Mouse (Mus musculus) limb, embryonic 15.5 days (tissue): Measurements from ENCODE around the gene Rasgef1b. TPM values are rescaled to one million over a fixed set of nuclear protein-coding genes. Genes with fewer than 3 reads are reported as not detected.

Experiments used
- ATAC-seq: fragments of 200-750 bp; cut with Nextera tagmentation; 2 replicates; pipeline ENCODE4 v1.8.0; 2017; ENCODE audit warnings: low read depth, moderate TSS enrichment; ENCODE audit not compliant: insufficient number of reproducible peaks, low FRiP score, low TSS enrichment
- H3K27ac ChIP-seq: fragments of 300-500 bp; sonication (generic); 2 replicates; pipeline ENCODE4 v1.5.1; 2015; ENCODE audit warnings: moderate library complexity, mild to moderate bottlenecking, inconsistent platforms
- H3K27me3 ChIP-seq: fragments of 300-500 bp; sonication (generic); 2 replicates; pipeline ENCODE4 v1.6.1; 2015; ENCODE audit warnings: inconsistent platforms
- H3K36me3 ChIP-seq: fragments of 300-500 bp; sonication (generic); 2 replicates; pipeline ENCODE4 v1.6.1; 2015; ENCODE audit warnings: inconsistent platforms
- H3K4me1 ChIP-seq: fragments of 300-500 bp; sonication (generic); 2 replicates; pipeline ENCODE4 v1.6.1; 2015; ENCODE audit warnings: inconsistent platforms
- H3K4me2 ChIP-seq: fragments of 300-500 bp; sonication (generic); 2 replicates; pipeline ENCODE4 v1.6.1; 2015; ENCODE audit warnings: mild to moderate bottlenecking, inconsistent platforms
- H3K4me3 ChIP-seq: fragments of 300-500 bp; sonication (generic); 2 replicates; pipeline ENCODE4 v1.5.1; 2015; ENCODE audit warnings: mild to moderate bottlenecking, inconsistent platforms
- H3K9ac ChIP-seq: fragments of 300-500 bp; sonication (generic); 2 replicates; pipeline ENCODE4 v1.6.1; 2015; ENCODE audit warnings: inconsistent platforms
- H3K9me3 ChIP-seq: fragments of 300-500 bp; sonication (generic); 2 replicates; pipeline ENCODE4 v1.6.1; 2016; ENCODE audit warnings: inconsistent platforms
- WGBS: fragments of 180-500 bp; shearing (Covaris S2); methylation state at CpG from one replicate; pipeline ENCODE4 v1.1.7; 2015; 5-methylcytosine and 5-hydroxymethylcytosine counted together
- polyA plus RNA-seq: library from polyadenylated mRNA; unstranded; fragments of >200 nt; fragmentation: Nextera tagmentation; extraction: Ambion mirVana; gene quantifications from 2 replicates; pipeline ENCODE4 v1.2.1, GENCODE M21; 2015

The Rasgef1b gene
- 8.6 and 8.8 TPM in 2 replicates for polyA plus RNA-seq

DNA sequence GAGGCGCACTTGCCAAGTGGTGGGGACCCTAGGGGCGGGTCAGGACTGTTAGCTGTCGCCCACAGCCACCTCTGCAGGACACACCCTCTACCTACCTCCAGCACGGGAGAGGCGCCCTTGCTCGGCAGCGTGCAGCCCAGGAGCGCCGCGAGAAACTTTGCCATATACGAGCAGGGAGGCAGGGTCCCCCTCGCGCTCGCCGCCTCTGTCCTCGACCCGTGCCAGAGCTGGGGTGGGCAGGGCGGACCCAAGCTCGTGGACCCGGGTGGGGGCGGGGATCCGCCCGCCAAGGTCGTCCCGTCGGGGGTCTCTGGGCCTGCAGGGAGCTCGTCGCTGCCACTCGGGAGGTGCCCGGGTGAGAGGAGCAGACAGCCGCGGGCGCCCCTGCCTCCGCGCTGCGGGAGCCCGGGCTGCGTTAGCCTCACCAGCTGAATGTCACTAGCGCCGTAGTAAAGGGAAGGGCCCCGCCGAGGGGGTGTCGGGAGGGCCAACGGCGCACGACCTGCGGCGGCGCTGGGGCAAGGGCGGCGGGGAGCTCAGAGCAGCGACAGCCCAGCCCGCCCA, at the start of gene Rasgef1b:
Gene Rasgef1b (minus strand): TSS at position 417 of the 564 bp plus-strand sequence.
- H3K27ac ChIP-seq = peak within 1 kb of the TSS; percentile 57

DNA sequence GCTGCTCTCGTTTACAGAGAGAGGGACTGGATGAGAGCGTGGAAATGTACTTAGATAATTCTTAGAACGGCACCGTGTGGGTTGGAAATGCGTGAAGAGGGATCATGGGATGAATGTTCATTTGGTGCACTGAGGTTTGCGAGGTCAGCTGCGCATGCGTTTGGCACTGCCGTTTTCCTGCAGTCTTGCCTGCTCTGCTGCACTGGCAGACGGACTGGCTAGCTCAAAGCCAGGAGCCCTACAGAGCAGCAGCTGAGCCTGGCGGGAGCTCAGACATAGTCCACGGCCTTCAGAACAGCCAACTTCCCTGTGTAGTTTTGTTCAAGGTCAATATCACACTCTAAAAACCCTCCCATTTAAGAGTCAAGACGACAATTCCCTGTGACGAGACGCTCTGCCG, 46.5 kb upstream of the Rasgef1b start:
- no peak for ATAC-seq
- Histone ChIP-seq H3K4me2 (no peak overlapping the region), H3K36me3 (no peaks in the 10 kb centered on the region), H3K9me3 (no peaks in the 10 kb centered on the region), H3K27ac (no peak overlapping the region), H3K4me3 (no peak overlapping the region), H3K27me3 (no peaks in the 10 kb centered on the region), H3K4me1 (no peaks in the 10 kb centered on the region), H3K9ac (no peak overlapping the region)
- 71% methylated on average over 16 of the region's 16 CpGs for WGBS

More for the DNA sequence above, at the start of gene Rasgef1b:
- H3K36me3 ChIP-seq = no peaks in the 10 kb centered on the region
- H3K9me3 ChIP-seq = no peaks in the 10 kb centered on the region
- peaks cover 4% of the 10 kb centered on the region for H3K27me3 ChIP-seq
- H3K4me2 ChIP-seq = peak within 1 kb of the TSS; percentile 99
- peak within 1 kb of the TSS; percentile 65 for H3K4me3 ChIP-seq
- under 1% methylated on average over 39 of the region's 53 CpGs for WGBS
- H3K4me1 ChIP-seq = peaks cover 16% of the 10 kb centered on the region
- peak within 1 kb of the TSS; percentile 47 for H3K9ac ChIP-seq
- peak; percentile 73 for ATAC-seq

DNA sequence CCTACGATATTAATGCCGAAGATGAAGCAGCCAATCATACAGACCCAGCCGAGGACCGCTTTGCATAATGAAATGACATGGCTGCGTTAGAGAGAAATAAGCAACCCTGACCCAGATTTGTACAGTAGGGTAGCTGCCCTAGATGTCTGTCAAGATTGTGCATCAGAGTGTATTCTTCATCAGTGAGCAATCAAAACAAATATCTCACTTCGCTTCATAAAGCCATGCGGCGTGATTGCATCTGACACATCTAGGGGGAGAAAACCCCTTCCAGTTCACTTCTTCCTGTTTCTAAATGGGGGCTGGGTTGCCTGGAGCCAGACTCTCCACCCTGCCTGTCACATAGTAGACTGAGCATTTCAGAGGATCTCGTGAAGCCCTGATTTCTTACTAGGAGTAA, 44.4 kb upstream of the Rasgef1b start:
- Histone ChIP-seq H3K9me3 (no peaks in the 10 kb centered on the region), H3K27ac (no peak overlapping the region), H3K4me3 (no peak overlapping the region), H3K4me2 (no peak overlapping the region), H3K4me1 (no peaks in the 10 kb centered on the region), H3K27me3 (no peaks in the 10 kb centered on the region), H3K9ac (no peak overlapping the region), H3K36me3 (no peaks in the 10 kb centered on the region)
- no peak for ATAC-seq
- WGBS = 82% methylated on average over 9 of the region's 9 CpGs

DNA sequence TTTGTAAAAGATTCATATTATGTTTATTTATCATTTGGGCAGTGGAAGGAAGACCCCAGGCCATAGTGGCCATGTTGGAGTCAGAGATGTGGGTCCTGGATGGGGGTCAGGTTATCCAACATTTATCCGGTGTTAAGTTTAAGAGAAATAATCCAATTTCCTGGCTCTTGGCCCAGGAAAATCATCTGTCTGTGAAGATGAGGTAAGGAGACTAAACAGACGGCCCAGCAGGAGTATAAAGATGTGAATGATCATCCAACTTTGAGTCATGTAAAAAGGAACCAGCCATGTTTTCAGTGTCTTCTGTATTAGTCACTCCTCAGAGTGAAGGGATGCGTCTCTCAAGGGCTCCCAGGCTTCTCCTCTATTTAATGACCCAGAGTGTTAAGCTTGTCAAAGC, 35.4 kb upstream of the Rasgef1b start:
- Histone ChIP-seq H3K36me3 (no peaks in the 10 kb centered on the region), H3K4me1 (no peaks in the 10 kb centered on the region), H3K4me3 (no peak overlapping the region), H3K9me3 (no peaks in the 10 kb centered on the region), H3K27me3 (no peaks in the 10 kb centered on the region), H3K4me2 (no peak overlapping the region), H3K27ac (no peak overlapping the region), H3K9ac (no peak overlapping the region)
- ATAC-seq = no peak
- WGBS = 71% methylated on average over 3 of the region's 3 CpGs

DNA sequence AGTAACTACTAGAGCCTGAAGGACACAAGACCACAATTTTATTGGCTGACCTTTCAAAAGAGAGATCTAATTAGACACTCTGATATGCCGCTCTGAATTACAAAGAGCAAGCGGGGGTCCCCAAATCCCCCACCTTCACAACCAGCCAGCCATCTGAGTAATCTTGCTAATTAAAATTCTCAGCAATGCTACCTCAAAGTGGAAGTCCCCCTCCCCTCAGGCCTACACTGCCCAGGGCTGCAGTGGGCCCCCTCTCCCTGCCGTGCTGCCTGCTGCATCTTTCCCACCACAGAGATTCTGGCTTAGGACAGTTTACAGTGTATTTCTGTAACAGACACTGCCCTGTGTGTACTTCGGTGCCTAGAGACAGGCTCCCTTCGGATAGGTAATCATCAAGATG, 30.0 kb upstream of the Rasgef1b start:
- no peak overlapping the region for H3K27ac ChIP-seq
- H3K27me3 ChIP-seq = no peaks in the 10 kb centered on the region
- H3K9ac ChIP-seq = no peak overlapping the region
- no peaks in the 10 kb centered on the region for H3K9me3 ChIP-seq
- ATAC-seq = no peak
- H3K4me1 ChIP-seq = no peaks in the 10 kb centered on the region
- WGBS = 49% methylated on average over 5 of the region's 5 CpGs
- no peak overlapping the region for H3K4me2 ChIP-seq
- H3K36me3 ChIP-seq = no peaks in the 10 kb centered on the region
- no peak overlapping the region for H3K4me3 ChIP-seq

DNA sequence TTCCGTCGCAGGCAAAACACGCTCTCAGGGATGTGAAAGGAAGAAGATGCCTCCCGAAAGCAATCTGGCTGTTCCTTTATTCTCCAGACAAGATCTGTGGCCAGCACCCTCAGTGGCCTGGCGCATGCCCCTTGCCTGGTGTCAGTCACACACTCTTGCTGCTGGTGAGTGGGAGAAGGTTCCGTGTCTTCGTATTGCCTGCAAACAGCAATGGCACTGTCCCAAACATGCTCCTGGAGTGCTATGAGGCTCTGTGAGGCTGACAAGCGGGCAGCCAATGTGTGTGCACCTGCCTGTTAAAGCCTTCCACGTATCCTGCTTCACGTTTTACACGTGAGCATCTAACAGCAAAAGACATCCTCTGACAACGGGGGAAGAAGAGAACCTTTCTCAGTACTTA, 25.0 kb upstream of the Rasgef1b start:
- Histone ChIP-seq H3K36me3 (no peaks in the 10 kb centered on the region), H3K27me3 (no peaks in the 10 kb centered on the region), H3K27ac (no peak overlapping the region), H3K4me2 (no peak overlapping the region), H3K4me3 (no peak overlapping the region), H3K9ac (no peak overlapping the region), H3K4me1 (no peaks in the 10 kb centered on the region), H3K9me3 (no peaks in the 10 kb centered on the region)
- no peak for ATAC-seq
- WGBS = 82% methylated on average over 12 of the region's 12 CpGs

DNA sequence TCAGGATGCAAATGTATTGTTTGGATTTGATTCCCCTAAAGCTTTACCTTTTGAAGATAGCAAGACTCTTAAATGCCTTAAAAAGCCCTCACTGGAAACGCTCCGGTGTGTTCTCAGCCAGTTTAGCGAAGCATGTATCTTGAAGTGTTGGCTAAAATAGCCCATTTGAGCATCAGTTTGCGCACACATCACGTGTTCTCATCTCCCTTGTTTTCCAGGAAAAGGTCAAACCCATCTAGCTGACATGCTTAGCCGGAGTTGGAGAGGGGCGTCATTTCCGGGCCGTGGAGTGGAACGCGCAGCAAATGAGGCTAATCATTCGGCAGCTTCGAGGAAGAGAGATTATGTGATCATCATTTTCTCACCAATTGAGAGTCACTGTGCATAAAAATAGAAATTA, 24.5 kb upstream of the Rasgef1b start:
- no peaks in the 10 kb centered on the region for H3K4me1 ChIP-seq
- no peaks in the 10 kb centered on the region for H3K27me3 ChIP-seq
- no peak overlapping the region for H3K4me3 ChIP-seq
- no peak overlapping the region for H3K27ac ChIP-seq
- no peak overlapping the region for H3K4me2 ChIP-seq
- no peak for ATAC-seq
- WGBS = 77% methylated on average over 13 of the region's 13 CpGs
- H3K9ac ChIP-seq = no peak overlapping the region
- no peaks in the 10 kb centered on the region for H3K9me3 ChIP-seq
- no peaks in the 10 kb centered on the region for H3K36me3 ChIP-seq

DNA sequence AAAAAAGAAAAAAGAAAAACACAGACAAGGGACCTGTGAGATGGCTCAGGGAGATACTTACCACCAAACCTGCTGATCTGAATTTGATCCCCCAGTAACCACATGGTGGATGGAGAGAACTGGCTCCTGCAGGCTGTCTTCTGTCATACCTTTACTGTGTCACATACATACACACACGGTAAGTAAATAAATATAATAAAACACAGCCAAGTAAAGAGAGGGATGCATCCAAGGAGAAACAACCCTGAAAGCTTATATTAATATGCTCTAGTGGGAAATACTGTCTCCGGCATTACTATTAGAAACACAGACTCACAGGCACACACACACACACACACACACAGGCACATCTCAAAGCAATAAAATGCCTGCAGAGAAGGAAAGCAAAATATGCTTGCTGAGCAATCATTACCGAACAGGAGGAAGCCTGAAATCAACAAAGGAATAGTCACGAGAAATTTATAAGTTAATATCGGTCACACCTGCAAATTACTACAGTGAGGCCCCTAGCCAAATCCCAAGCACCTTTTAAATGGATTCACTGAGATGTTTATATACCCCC, 23.9 kb upstream of the Rasgef1b start:
- H3K9ac ChIP-seq = no peak overlapping the region
- H3K36me3 ChIP-seq = no peaks in the 10 kb centered on the region
- ATAC-seq = no peak
- no peak overlapping the region for H3K4me2 ChIP-seq
- no peaks in the 10 kb centered on the region for H3K9me3 ChIP-seq
- no peaks in the 10 kb centered on the region for H3K4me1 ChIP-seq
- no peaks in the 10 kb centered on the region for H3K27me3 ChIP-seq
- no peak overlapping the region for H3K4me3 ChIP-seq
- H3K27ac ChIP-seq = no peak overlapping the region
- WGBS = 40% methylated on average over 5 of the region's 5 CpGs

DNA sequence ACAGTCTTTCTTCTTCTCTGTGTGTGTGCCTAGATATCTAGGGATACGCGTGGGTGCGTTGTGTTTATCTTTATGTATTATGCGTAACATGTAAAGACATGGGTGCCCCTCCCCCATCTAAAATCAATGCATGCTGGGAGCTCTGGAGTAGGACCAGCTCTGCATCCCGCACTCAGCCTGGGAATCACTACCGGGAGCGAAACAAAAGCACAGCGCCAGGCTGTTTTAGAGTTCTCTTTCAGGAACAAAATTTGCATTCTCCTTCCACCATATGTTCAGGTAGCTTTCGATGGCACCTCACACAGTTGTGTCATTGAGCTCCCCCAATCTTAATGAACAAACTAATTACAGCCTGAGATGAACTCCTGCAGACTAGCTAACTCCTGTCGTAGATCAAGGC, 19.6 kb upstream of the Rasgef1b start:
- Histone ChIP-seq H3K36me3 (no peaks in the 10 kb centered on the region), H3K9me3 (no peaks in the 10 kb centered on the region), H3K4me2 (no peak overlapping the region), H3K27me3 (no peaks in the 10 kb centered on the region), H3K27ac (no peak overlapping the region), H3K4me1 (no peaks in the 10 kb centered on the region), H3K9ac (no peak overlapping the region), H3K4me3 (no peak overlapping the region)
- no peak for ATAC-seq
- WGBS = 71% methylated on average over 10 of the region's 10 CpGs

DNA sequence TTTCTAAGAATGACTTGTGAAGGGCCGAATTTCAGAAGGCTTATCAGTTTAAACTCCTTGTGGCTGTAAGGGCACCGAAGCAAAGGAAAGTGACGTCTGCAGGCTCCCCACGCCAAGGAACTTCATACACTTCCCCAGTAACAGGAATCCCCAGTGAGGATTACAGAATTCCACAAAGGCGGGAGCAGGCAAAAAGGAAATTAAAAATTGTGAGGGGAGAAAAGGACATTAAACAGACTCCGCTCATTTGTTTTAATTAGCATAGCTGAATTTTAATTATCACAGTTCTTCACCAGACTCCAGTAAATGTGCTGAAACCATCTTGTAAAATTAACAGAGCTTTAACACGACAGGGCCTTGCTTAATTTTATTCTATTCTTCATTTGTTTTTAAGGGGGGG, 17.2 kb upstream of the Rasgef1b start:
- Histone ChIP-seq H3K36me3 (no peaks in the 10 kb centered on the region), H3K9me3 (no peaks in the 10 kb centered on the region), H3K4me3 (no peak overlapping the region), H3K27ac (no peak overlapping the region), H3K27me3 (no peaks in the 10 kb centered on the region), H3K9ac (no peak overlapping the region), H3K4me2 (no peak overlapping the region), H3K4me1 (no peaks in the 10 kb centered on the region)
- ATAC-seq = no peak
- WGBS = 30% methylated on average over 7 of the region's 7 CpGs

DNA sequence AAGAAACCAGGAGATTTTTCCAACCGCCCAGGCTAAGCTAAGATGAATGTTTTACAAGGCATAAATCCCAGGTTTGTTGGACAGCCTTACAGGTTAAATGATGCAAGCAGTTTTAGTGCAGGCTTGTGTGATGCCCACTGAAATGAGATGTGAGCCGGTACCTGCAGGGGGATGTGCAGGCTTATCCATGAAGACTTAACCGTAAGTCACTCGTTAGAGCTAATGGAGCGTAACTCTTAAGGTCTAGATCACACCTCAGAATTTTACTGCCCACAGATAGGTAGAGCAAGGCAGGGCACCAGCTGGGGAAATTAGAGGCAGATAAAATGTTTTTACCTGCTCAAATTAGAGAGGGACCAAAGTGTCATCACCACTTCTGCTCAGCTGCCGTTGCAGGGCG, 14.0 kb upstream of the Rasgef1b start:
- no peaks in the 10 kb centered on the region for H3K4me1 ChIP-seq
- 45% methylated on average over 7 of the region's 7 CpGs for WGBS

DNA sequence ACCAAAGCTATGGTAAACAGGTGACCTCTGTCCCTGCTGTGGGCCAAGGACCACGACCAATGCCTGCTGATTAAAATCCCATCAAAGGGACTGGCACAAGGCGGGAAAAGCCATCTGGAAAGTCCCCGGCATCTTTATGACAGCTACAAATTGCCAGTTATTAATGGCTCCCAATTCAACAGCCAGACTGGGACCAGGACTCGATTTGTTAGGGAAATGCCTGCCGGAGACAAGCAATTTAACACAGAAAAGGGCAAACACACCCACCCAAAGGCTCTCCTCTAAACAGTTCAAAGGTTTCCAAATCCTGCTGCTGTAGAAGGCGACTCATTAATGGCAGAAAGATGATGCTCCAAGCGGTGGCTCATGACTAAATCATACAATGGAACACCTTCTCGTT, 13.2 kb upstream of the Rasgef1b start:
- H3K9ac ChIP-seq = no peak overlapping the region
- no peak overlapping the region for H3K4me2 ChIP-seq
- ATAC-seq = no peak
- H3K4me3 ChIP-seq = no peak overlapping the region
- H3K4me1 ChIP-seq = no peaks in the 10 kb centered on the region
- WGBS = 13% methylated on average over 8 of the region's 8 CpGs
- H3K36me3 ChIP-seq = no peaks in the 10 kb centered on the region
- peaks cover 4% of the 10 kb centered on the region; the same call in 1 of the 2 replicates for H3K27me3 ChIP-seq
- H3K27ac ChIP-seq = no peak overlapping the region
- no peaks in the 10 kb centered on the region for H3K9me3 ChIP-seq

More for the DNA sequence above, 14.0 kb upstream of the Rasgef1b start:
- ATAC-seq = no peak
- Histone ChIP-seq H3K9ac (no peak overlapping the region), H3K4me2 (no peak overlapping the region), H3K9me3 (no peaks in the 10 kb centered on the region), H3K27me3 (peaks cover 4% of the 10 kb centered on the region; the same call in 1 of the 2 replicates), H3K27ac (no peak overlapping the region), H3K4me3 (no peak overlapping the region), H3K36me3 (no peaks in the 10 kb centered on the region)
